Mouse (Mus musculus) liver, embryonic 18 days (tissue): Measurements from ENCODE around the gene Nup54. TPM values are rescaled to one million over a fixed set of nuclear protein-coding genes. Genes with fewer than 3 reads are reported as not detected.

Experiments
- polyA plus RNA-seq: library from polyadenylated mRNA; depleted of rRNA; stranded (reverse); fragments of >200 nt; gene quantifications from 2 replicates; pipeline ENCODE4 v1.2.3, GENCODE M21; 2012; rRNA removed

Gene Nup54
- polyA plus RNA-seq = 13.8 and 14.5 TPM in 2 replicates

GRCm38 (mm10) chr5:92435025-92435584, at the start of gene Nup54:
Nup54 (minus strand) TSS chr5:92435219.

Other genes with a start within 250 kb of the Nup54 start
- not detected in 2 replicates for gene U90926, start 219.8 kb downstream of the Nup54 start, polyA plus RNA-seq
- 0.12 and 0.30 TPM in 2 replicates for gene Ppef2, start 178.9 kb downstream of the Nup54 start, polyA plus RNA-seq
- 6.8 TPM in 2 replicates for gene Naaa, start 157.0 kb downstream of the Nup54 start, polyA plus RNA-seq
- gene Sdad1, start 124.7 kb downstream of the Nup54 start, polyA plus RNA-seq = 7.3 and 8.0 TPM in 2 replicates
- gene Cxcl9, start 107.1 kb downstream of the Nup54 start, polyA plus RNA-seq = 0.21 and 1.6 TPM in 2 replicates
- 0.78 and 1.2 TPM in 2 replicates for gene Art3, start 103.4 kb downstream of the Nup54 start, polyA plus RNA-seq
- gene Cxcl10, start 86.3 kb downstream of the Nup54 start, polyA plus RNA-seq = 12.1 and 17.6 TPM in 2 replicates
- 16.8 and 17.8 TPM in 2 replicates for gene Scarb2, start 71.6 kb upstream of the Nup54 start, polyA plus RNA-seq
- 9.7 and 13.2 TPM in 2 replicates for gene Fam47e, start 119.8 kb upstream of the Nup54 start, polyA plus RNA-seq
- gene Stbd1, start 167.8 kb upstream of the Nup54 start, polyA plus RNA-seq = 50.5 and 55.8 TPM in 2 replicates
- 0.30 TPM in 2 replicates for gene Ccdc158, start 240.1 kb upstream of the Nup54 start, polyA plus RNA-seq
- 1.4 and 1.5 TPM in 2 replicates for gene Shroom3, start 248.2 kb upstream of the Nup54 start, polyA plus RNA-seq